Mouse (Mus musculus) R1 (cell line): ENCODE results near the gene Cep72.
"Not testable (repeated sequence)": the region's sequence is repeated elsewhere in the genome, so short reads cannot be mapped to it uniquely, and the experiment has no call there.

Experiments used
- DNase-seq: peaks from one replicate; pipeline ENCODE4 v3.0.0-alpha.2; 2018; ENCODE audit warnings: low read depth, low spot score

Gene Cep72

GRCm38 (mm10) chr13:74030691-74031090 lies 31.4 kb downstream of the Cep72 start:
- no peak for DNase-seq

GRCm38 (mm10) chr13:74029013-74029412 lies 33.1 kb downstream of the Cep72 start:
- DNase-seq, result no peak

- DNase-seq, result no peak
These were observed 34.0 kb downstream of the Cep72 start for GRCm38 (mm10) chr13:74028116-74028515.

- peak; percentile 62 for DNase-seq
These were observed 35.9 kb downstream of the Cep72 start for GRCm38 (mm10) chr13:74026215-74026614.

GRCm38 (mm10) chr13:74025151-74026081 lies 36.7 kb downstream of the Cep72 start:
- DNase-seq, result peak; percentile 39

GRCm38 (mm10) chr13:74019006-74019405 lies 43.1 kb downstream of the Cep72 start:
- DNase-seq, result not testable (repeated sequence)

- DNase-seq, result no peak
These were observed 44.7 kb downstream of the Cep72 start for GRCm38 (mm10) chr13:74017426-74017825.

GRCm38 (mm10) chr13:74015908-74016307 lies 46.2 kb downstream of the Cep72 start:
- no peak for DNase-seq

GRCm38 (mm10) chr13:74010678-74011077 lies 51.4 kb downstream of the Cep72 start:
- no peak for DNase-seq

GRCm38 (mm10) chr13:74009791-74010614 lies 52.1 kb downstream of the Cep72 start:
- DNase-seq, result peak; percentile 60

GRCm38 (mm10) chr13:74008948-74009718 lies 53.0 kb downstream of the Cep72 start, which contains the start of gene Tppp:
Gene Tppp (plus strand): TSS chr13:74009407.
- peak; percentile 91 for DNase-seq

GRCm38 (mm10) chr13:74008216-74008615 lies 53.9 kb downstream of the Cep72 start:
- DNase-seq, result not testable (repeated sequence)

GRCm38 (mm10) chr13:74006881-74007280 lies 55.2 kb downstream of the Cep72 start:
- not testable (repeated sequence) for DNase-seq

- no peak for DNase-seq
These were observed 60.6 kb downstream of the Cep72 start for GRCm38 (mm10) chr13:74001492-74001891.

GRCm38 (mm10) chr13:74000961-74001360 lies 61.1 kb downstream of the Cep72 start:
- no peak for DNase-seq

- no peak for DNase-seq
These were observed 61.6 kb downstream of the Cep72 start for GRCm38 (mm10) chr13:74000519-74000918.

GRCm38 (mm10) chr13:73996456-73996855 lies 65.6 kb downstream of the Cep72 start:
- DNase-seq, result no peak

GRCm38 (mm10) chr13:73991267-73991666 lies 70.8 kb downstream of the Cep72 start:
- DNase-seq, result no peak

GRCm38 (mm10) chr13:73990761-73991160 lies 71.3 kb downstream of the Cep72 start:
- no peak for DNase-seq

GRCm38 (mm10) chr13:73990325-73990724 lies 71.8 kb downstream of the Cep72 start:
- DNase-seq, result no peak
